Mouse (Mus musculus): ENCODE results near the gene Clcn7. TPM values are rescaled to one million over a fixed set of nuclear protein-coding genes. Genes with fewer than 3 reads are reported as not detected.
A peak's percentile ranks its signal among the peaks of the same experiment; 100 is the strongest.

The Clcn7 gene
- polyA plus RNA-seq, 1 experiment from 2014 or later, result 21.4 TPM

GRCm38 (mm10) chr17:25184129-25184691 is 51.0 kb downstream of the Clcn7 start, which contains the start of gene BC003965:
BC003965 (plus strand) TSS chr17:25184554.
- Histone ChIP-seq H3K9me3 (ENCODE audit: control insufficient read depth, low read length) (no peaks in the 10 kb centered on the region), H3K36me3 (ENCODE audit: control insufficient read depth, insufficient read depth, low read length) (peaks cover 6% of the 10 kb centered on the region; the same call in 1 of the 2 replicates), H3K27me3 (ENCODE audit: control insufficient read depth, insufficient read depth, low read length) (no peaks in the 10 kb centered on the region), H3K4me2 (replicated peaks; ENCODE audit: low read depth, low read length) (peak within 1 kb of the TSS; percentile 93), H3K9ac (ENCODE audit: low read depth, low read length) (peak within 1 kb of the TSS; percentile 94), H3K4me1 (ENCODE audit: control insufficient read depth, insufficient read depth, low read length) (peaks cover 20% of the 10 kb centered on the region), H3K4me3 (ENCODE audit: low read length) (peak within 1 kb of the TSS; percentile 99), H3K27ac (ENCODE audit: low read depth, low read length) (peak within 1 kb of the TSS; percentile 95)
- ATAC-seq (ENCODE audit: low FRiP score, low TSS enrichment), result peak; percentile 86
- under 1% methylated on average over 50 of the region's 50 CpGs for WGBS

GRCm38 (mm10) chr17:25184961-25185360 is 51.8 kb downstream of the Clcn7 start:
- WGBS, result 8% methylated on average over 17 of the region's 17 CpGs
- ATAC-seq (ENCODE audit: low FRiP score, low TSS enrichment), result no peak
- peak overlapping the region; percentile 99 for H3K4me3 ChIP-seq (ENCODE audit: low read length)
- H3K9me3 ChIP-seq (ENCODE audit: control insufficient read depth, low read length), result no peaks in the 10 kb centered on the region
- H3K36me3 ChIP-seq (ENCODE audit: control insufficient read depth, insufficient read depth, low read length), result peaks cover 6% of the 10 kb centered on the region; the same call in 1 of the 2 replicates
- no peaks in the 10 kb centered on the region for H3K27me3 ChIP-seq (ENCODE audit: control insufficient read depth, insufficient read depth, low read length)
- H3K27ac ChIP-seq (ENCODE audit: low read depth, low read length), result peak overlapping the region; percentile 95; the same call in 1 of the 2 replicates
- peak overlapping the region; percentile 85 for H3K4me2 ChIP-seq (replicated peaks; ENCODE audit: low read depth, low read length)
- peaks cover 27% of the 10 kb centered on the region for H3K4me1 ChIP-seq (ENCODE audit: control insufficient read depth, insufficient read depth, low read length)
- H3K9ac ChIP-seq (ENCODE audit: low read depth, low read length), result peak overlapping the region; percentile 94

GRCm38 (mm10) chr17:25187784-25188149 is 54.6 kb downstream of the Clcn7 start:
- Histone ChIP-seq H3K9ac (ENCODE audit: low read depth, low read length) (peak overlapping the region; percentile 81), H3K36me3 (ENCODE audit: control insufficient read depth, insufficient read depth, low read length) (peaks cover 11% of the 10 kb centered on the region), H3K4me3 (ENCODE audit: low read length) (peak overlapping the region; percentile 64), H3K27me3 (ENCODE audit: control insufficient read depth, insufficient read depth, low read length) (no peaks in the 10 kb centered on the region), H3K4me1 (ENCODE audit: control insufficient read depth, insufficient read depth, low read length) (peaks cover 28% of the 10 kb centered on the region), H3K9me3 (ENCODE audit: control insufficient read depth, low read length) (no peaks in the 10 kb centered on the region), H3K4me2 (replicated peaks; ENCODE audit: low read depth, low read length) (peak overlapping the region; percentile 65), H3K27ac (ENCODE audit: low read depth, low read length) (peak overlapping the region; percentile 45)
- WGBS, result 6% methylated on average over 11 of the region's 11 CpGs
- ATAC-seq (ENCODE audit: low FRiP score, low TSS enrichment), result no peak

DNA sequence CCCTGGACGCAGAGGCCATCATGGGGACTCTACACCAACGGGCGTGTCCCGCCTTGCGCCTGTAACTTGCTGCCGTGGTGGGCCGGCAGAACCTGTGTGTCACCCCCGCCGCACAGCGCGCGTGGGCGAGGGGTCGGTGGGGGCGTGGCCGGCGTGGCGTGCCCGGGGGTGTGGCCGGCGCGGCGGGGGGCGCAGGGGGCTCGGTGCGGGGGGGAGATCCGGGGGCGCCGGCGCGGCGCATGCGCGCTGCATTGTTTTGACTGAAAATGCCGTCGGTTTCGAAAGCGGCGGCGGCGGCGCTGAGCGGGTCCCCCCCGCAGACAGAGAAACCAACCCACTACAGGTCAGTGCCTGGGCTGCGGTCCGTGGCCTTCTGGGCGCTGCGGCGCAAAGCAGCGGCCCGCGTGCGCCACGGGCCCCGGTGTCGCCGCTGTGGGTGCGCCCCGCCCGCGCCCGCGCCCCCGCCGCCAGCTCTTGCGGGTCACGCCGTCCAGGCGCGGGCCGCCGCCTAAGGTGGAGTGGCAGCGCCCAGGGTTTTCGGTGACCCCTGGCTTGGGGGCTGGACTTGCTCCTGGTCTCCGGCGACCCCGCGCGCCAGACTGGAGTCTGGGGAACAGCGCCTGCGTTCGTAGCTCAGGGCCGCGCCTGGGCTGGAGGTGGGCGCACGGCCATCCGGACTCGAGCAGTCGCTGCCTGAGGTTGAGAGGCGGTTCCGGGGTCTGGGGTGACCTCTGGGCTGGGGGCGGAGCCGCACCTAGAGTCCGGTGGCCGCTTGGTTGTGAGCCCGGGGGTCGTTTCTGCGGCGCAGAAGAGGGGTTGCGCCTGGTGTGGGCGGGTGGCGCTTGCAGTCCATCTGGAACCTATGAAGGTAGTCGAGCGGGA is 55.2 kb downstream of the Clcn7 start, which contains the start of gene Unkl:
Gene Unkl (plus strand): TSS at position 248 of the 882 bp plus-strand sequence.
- Histone ChIP-seq H3K4me2 (replicated peaks; ENCODE audit: low read depth, low read length) (peak within 1 kb of the TSS; percentile 65), H3K9me3 (ENCODE audit: control insufficient read depth, low read length) (no peaks in the 10 kb centered on the region), H3K36me3 (ENCODE audit: control insufficient read depth, insufficient read depth, low read length) (peaks cover 11% of the 10 kb centered on the region), H3K27ac (ENCODE audit: low read depth, low read length) (peak within 1 kb of the TSS; percentile 45), H3K27me3 (ENCODE audit: control insufficient read depth, insufficient read depth, low read length) (no peaks in the 10 kb centered on the region), H3K4me3 (ENCODE audit: low read length) (peak within 1 kb of the TSS; percentile 64), H3K9ac (ENCODE audit: low read depth, low read length) (peak within 1 kb of the TSS; percentile 81), H3K4me1 (ENCODE audit: control insufficient read depth, insufficient read depth, low read length) (peaks cover 26% of the 10 kb centered on the region)
- under 1% methylated on average over 88 of the region's 104 CpGs for WGBS
- peak; percentile 56 for ATAC-seq (ENCODE audit: low FRiP score, low TSS enrichment)

- no peak for ATAC-seq (ENCODE audit: low FRiP score, low TSS enrichment)
- peaks cover 22% of the 10 kb centered on the region; the same call in 1 of the 2 replicates for H3K4me1 ChIP-seq (ENCODE audit: control insufficient read depth, insufficient read depth, low read length)
- peak overlapping the region; percentile 81 for H3K9ac ChIP-seq (ENCODE audit: low read depth, low read length)
- no peak overlapping the region for H3K27ac ChIP-seq (ENCODE audit: low read depth, low read length)
- no peaks in the 10 kb centered on the region for H3K27me3 ChIP-seq (ENCODE audit: control insufficient read depth, insufficient read depth, low read length)
- H3K4me3 ChIP-seq (ENCODE audit: low read length), result peak overlapping the region; percentile 64
- H3K9me3 ChIP-seq (ENCODE audit: control insufficient read depth, low read length), result no peaks in the 10 kb centered on the region
- H3K4me2 ChIP-seq (replicated peaks; ENCODE audit: low read depth, low read length), result peak overlapping the region; percentile 65
- WGBS, result 2% methylated on average over 16 of the region's 16 CpGs
- peaks cover 11% of the 10 kb centered on the region for H3K36me3 ChIP-seq (ENCODE audit: control insufficient read depth, insufficient read depth, low read length)
Measured at GRCm38 (mm10) chr17:25189091-25189490, 55.9 kb downstream of the Clcn7 start.

GRCm38 (mm10) chr17:25202401-25202800 is 69.2 kb downstream of the Clcn7 start:
- no peak overlapping the region for H3K9ac ChIP-seq (ENCODE audit: low read depth, low read length)
- 89% methylated on average over 4 of the region's 4 CpGs for WGBS
- H3K36me3 ChIP-seq (ENCODE audit: control insufficient read depth, insufficient read depth, low read length), result peaks cover 50% of the 10 kb centered on the region
- H3K9me3 ChIP-seq (ENCODE audit: control insufficient read depth, low read length), result no peaks in the 10 kb centered on the region
- H3K27me3 ChIP-seq (ENCODE audit: control insufficient read depth, insufficient read depth, low read length), result no peaks in the 10 kb centered on the region
- no peak overlapping the region for H3K4me2 ChIP-seq (replicated peaks; ENCODE audit: low read depth, low read length)
- no peak overlapping the region for H3K27ac ChIP-seq (ENCODE audit: low read depth, low read length)
- H3K4me3 ChIP-seq (ENCODE audit: low read length), result no peak overlapping the region
- ATAC-seq (ENCODE audit: low FRiP score, low TSS enrichment), result no peak
- no peaks in the 10 kb centered on the region for H3K4me1 ChIP-seq (ENCODE audit: control insufficient read depth, insufficient read depth, low read length)

- H3K4me2 ChIP-seq (replicated peaks; ENCODE audit: low read depth, low read length), result no peak overlapping the region
- no peaks in the 10 kb centered on the region for H3K9me3 ChIP-seq (ENCODE audit: control insufficient read depth, low read length)
- ATAC-seq (ENCODE audit: low FRiP score, low TSS enrichment), result no peak
- no peaks in the 10 kb centered on the region for H3K27me3 ChIP-seq (ENCODE audit: control insufficient read depth, insufficient read depth, low read length)
- peaks cover 77% of the 10 kb centered on the region for H3K36me3 ChIP-seq (ENCODE audit: control insufficient read depth, insufficient read depth, low read length)
- H3K9ac ChIP-seq (ENCODE audit: low read depth, low read length), result no peak overlapping the region
- H3K4me3 ChIP-seq (ENCODE audit: low read length), result no peak overlapping the region
- H3K27ac ChIP-seq (ENCODE audit: low read depth, low read length), result no peak overlapping the region
- 87% methylated on average over 4 of the region's 4 CpGs for WGBS
- no peaks in the 10 kb centered on the region for H3K4me1 ChIP-seq (ENCODE audit: control insufficient read depth, insufficient read depth, low read length)
Measured at GRCm38 (mm10) chr17:25210006-25210405, 76.8 kb downstream of the Clcn7 start.

- Histone ChIP-seq H3K36me3 (ENCODE audit: control insufficient read depth, insufficient read depth, low read length) (peaks cover 77% of the 10 kb centered on the region), H3K27me3 (ENCODE audit: control insufficient read depth, insufficient read depth, low read length) (no peaks in the 10 kb centered on the region), H3K4me2 (replicated peaks; ENCODE audit: low read depth, low read length) (no peak overlapping the region), H3K9ac (ENCODE audit: low read depth, low read length) (no peak overlapping the region), H3K4me3 (ENCODE audit: low read length) (no peak overlapping the region), H3K4me1 (ENCODE audit: control insufficient read depth, insufficient read depth, low read length) (no peaks in the 10 kb centered on the region), H3K27ac (ENCODE audit: low read depth, low read length) (no peak overlapping the region), H3K9me3 (ENCODE audit: control insufficient read depth, low read length) (no peaks in the 10 kb centered on the region)
- no peak for ATAC-seq (ENCODE audit: low FRiP score, low TSS enrichment)
- WGBS, result 86% methylated on average over 15 of the region's 15 CpGs
Measured at GRCm38 (mm10) chr17:25210680-25211466, 77.7 kb downstream of the Clcn7 start.
